Mouse (Mus musculus): ENCODE data around the gene Cd320. TPM values are rescaled to one million over a fixed set of nuclear protein-coding genes. Genes with fewer than 3 reads are reported as not detected.
A peak's percentile ranks its signal among the peaks of the same experiment; 100 is the strongest.

Gene Cd320
- total RNA-seq (2012; rRNA removed) (38.5 and 48.5 TPM in 2 replicates), polyA plus RNA-seq (2012; ENCODE audit: insufficient read depth in 1 of 2, insufficient read length in 2 of 2, low read depth in 1 of 2, low replicate concordance in 2 of 2, missing spikeins in 1 of 2) (10 to 100 TPM in 1 of 2 experiments, not detected in 1; 45.6 TPM)

GRCm38 (mm10) chr17:33842966-33843795 is at the start of gene Cd320:
TSS of gene Cd320 (plus strand) at chr17:33843091.
- peak; percentile 95 for DNase-seq (ENCODE audit: low read depth, low spot score)
- Histone ChIP-seq H3K9ac (ENCODE audit: control insufficient read depth, low read depth, low read length, poor library complexity, severe bottlenecking) (peak within 1 kb of the TSS; percentile 73), H3K4me3 (ENCODE audit: control insufficient read depth in 1 of 2, insufficient read depth in 1 of 2, low read depth in 2 of 2, low read length in 2 of 2) (peak within 1 kb of the TSS; percentile 83 to 84), H3K79me2 (ENCODE audit: control insufficient read depth, insufficient read depth, low read length, poor library complexity) (peaks cover 4% of the 10 kb centered on the region; the same call in 1 of the 2 replicates), H3K36me3 (ENCODE audit: control insufficient read depth in 1 of 2, insufficient read depth in 2 of 2, low read length in 2 of 2) (peaks cover 0 to 10% of the 10 kb centered on the region in 2 experiments; a peak in 2 of 4 replicates), H3K27ac (ENCODE audit: control insufficient read depth, low read depth, low read length) (no peak within 1 kb of the TSS), H3K27me3 (ENCODE audit: control insufficient read depth in 1 of 2, insufficient read depth in 2 of 2, low read length in 2 of 2) (no peaks in the 10 kb centered on the region), H3K4me1 (ENCODE audit: control insufficient read depth in 1 of 2, insufficient read depth in 2 of 2, low read length in 2 of 2) (peaks cover 2 to 11% of the 10 kb centered on the region in 2 experiments; a peak in 3 of 4 replicates), H3K9me3 (replicated peaks; ENCODE audit: insufficient read depth, low read length) (no peaks in the 10 kb centered on the region)
- TF ChIP-seq TCF12 (IDR thresholded peaks at IDR 0.05; ENCODE audit: low read depth, low read length): peak; percentile 45; the same call in 1 of the 2 replicates
- no peak; the same call in 1 of the 2 replicates for TF ChIP-seq POLR2AphosphoS2 (IDR thresholded peaks at IDR 0.05; ENCODE audit: low read length)
- no peak for TF ChIP-seq KAT2A (conservative IDR thresholded peaks at IDR 0.05; ENCODE audit: low read depth, low read length)
- no peak for TF ChIP-seq ZNF384 (IDR thresholded peaks at IDR 0.05; ENCODE audit: low read depth, low read length)
- TF ChIP-seq NELFE (IDR thresholded peaks at IDR 0.05; ENCODE audit: low read depth, low read length): peak; percentile 78
- TF ChIP-seq GATA1 (IDR thresholded peaks at IDR 0.05; ENCODE audit: low read depth, low read length): no peak
- TF ChIP-seq ZKSCAN1 (IDR thresholded peaks at IDR 0.05; ENCODE audit: low read depth, low read length): no peak
- TF ChIP-seq MYC (IDR thresholded peaks at IDR 0.05; ENCODE audit: low read depth, low read length): no peak
- TF ChIP-seq CHD2 (IDR thresholded peaks at IDR 0.05; ENCODE audit: low read length): no peak
- TF ChIP-seq MAX (IDR thresholded peaks at IDR 0.05; ENCODE audit: low read length): no peak; the same call in none of the 2 replicates
- TF ChIP-seq E2F4 (IDR thresholded peaks at IDR 0.05; ENCODE audit: borderline replicate concordance, low read depth, low read length): no peak
- peak; percentile 90 for TF ChIP-seq NRF1 (IDR thresholded peaks at IDR 0.05; ENCODE audit: insufficient read depth, low read depth, low read length, poor library complexity, severe bottlenecking)
- TF ChIP-seq MAZ (IDR thresholded peaks at IDR 0.05; ENCODE audit: low read depth, low read length): peak; percentile 69
- TF ChIP-seq GABPA (IDR thresholded peaks at IDR 0.05; ENCODE audit: low read depth, low read length): peak; percentile 53; the same call in 1 of the 2 replicates
- TF ChIP-seq USF2 (IDR thresholded peaks at IDR 0.05; ENCODE audit: borderline replicate concordance in 1 of 2, insufficient read depth in 1 of 2, low read depth in 1 of 2, low read length in 2 of 2): no peak
- no peak for TF ChIP-seq RCOR1 (IDR thresholded peaks at IDR 0.05; ENCODE audit: low read depth, low read length)
- TF ChIP-seq MYB (IDR thresholded peaks at IDR 0.05; ENCODE audit: low read depth, low read length): no peak
- TF ChIP-seq USF1 (IDR thresholded peaks at IDR 0.05; ENCODE audit: low read depth, low read length): no peak
- no peak for TF ChIP-seq RAD21 (IDR thresholded peaks at IDR 0.05; ENCODE audit: low read depth, low read length)
- TF ChIP-seq HCFC1 (IDR thresholded peaks at IDR 0.05; ENCODE audit: low read depth, low read length): peak; percentile 78
- TF ChIP-seq TBP (IDR thresholded peaks at IDR 0.05; ENCODE audit: low read depth, low read length): 0 out of 2 replicates have a peak, but pooled peaks have one; percentile 5
- peak; percentile 99 for TF ChIP-seq MXI1 (IDR thresholded peaks at IDR 0.05; ENCODE audit: low read depth, low read length)
- no peak for TF ChIP-seq ETS1 (IDR thresholded peaks at IDR 0.05; ENCODE audit: low read depth, low read length)
- peak; percentile 51 to 72; a peak in 2 of 4 replicates for TF ChIP-seq POLR2A (IDR thresholded peaks at IDR 0.05; ENCODE audit: control insufficient read depth in 1 of 2, insufficient read depth in 1 of 2, low read depth in 1 of 2, low read length in 2 of 2, poor library complexity in 1 of 2)
- TF ChIP-seq BHLHE40 (IDR thresholded peaks at IDR 0.05; ENCODE audit: borderline replicate concordance, low read depth, low read length): 0 out of 2 replicates have a peak, but pooled peaks have one; percentile 9
- TF ChIP-seq ELF1 (IDR thresholded peaks at IDR 0.05; ENCODE audit: low read depth, low read length): no peak
- no peak for TF ChIP-seq CTCF (IDR thresholded peaks at IDR 0.05 in 2 of 3, conservative IDR thresholded peaks at IDR 0.05 in 1 of 3; ENCODE audit: control insufficient read depth in 1 of 3, insufficient read depth in 1 of 3, low read depth in 2 of 3, low read length in 3 of 3, poor library complexity in 1 of 3, severe bottlenecking in 1 of 3)
- TF ChIP-seq CHD1 (IDR thresholded peaks at IDR 0.05; ENCODE audit: low read depth, low read length): no peak
- TF ChIP-seq EP300 (IDR thresholded peaks at IDR 0.05; ENCODE audit: low read depth in 1 of 2, low read length in 2 of 2): no peak
- no peak for TF ChIP-seq MAFK (IDR thresholded peaks at IDR 0.05; ENCODE audit: borderline replicate concordance, low read depth, low read length)
- no peak for TF ChIP-seq TAL1 (IDR thresholded peaks at IDR 0.05; ENCODE audit: low read length)
- no peak for TF ChIP-seq POLR2AphosphoS5 (IDR thresholded peaks at IDR 0.05; ENCODE audit: borderline replicate concordance, low read depth, low read length)
- TF ChIP-seq JUND (IDR thresholded peaks at IDR 0.05; ENCODE audit: low read depth, low read length): no peak
- TF ChIP-seq ZC3H11A (IDR thresholded peaks at IDR 0.05; ENCODE audit: low read depth, low read length): no peak
- peak; percentile 76; the same call in 1 of the 2 replicates for TF ChIP-seq SIN3A (IDR thresholded peaks at IDR 0.05; ENCODE audit: low read length)
- no peak for TF ChIP-seq SMC3 (IDR thresholded peaks at IDR 0.05; ENCODE audit: low read depth, low read length)

Data from MEL (cell line).